Mouse (Mus musculus) MEL (cell line): Measurements from ENCODE around the gene Fbxw11. TPM values are rescaled to one million over a fixed set of nuclear protein-coding genes. Genes with fewer than 3 reads are reported as not detected.

ENCODE experiments used
- DNase-seq: peaks from one replicate; pipeline ENCODE4 v3.0.0; 2011; ENCODE audit warnings: low read depth, low spot score
- H3K27ac ChIP-seq: 2 replicates; pipeline ENCODE4 v1.5.1; 2012; ENCODE audit warnings: low read depth, mild to moderate bottlenecking, control low read depth, low read length, moderate library complexity; ENCODE audit not compliant: control insufficient read depth
- H3K27me3 ChIP-seq, 2 experiments: fragments of 150-350 bp in 1 of 2; sonication (generic) in 1 of 2; 2 replicates each; pipeline ENCODE4 v1.6.1; 2012; ENCODE audit warnings: low read length in 2 of 2, mild to moderate bottlenecking in 2 of 2, improper control_type of control experiment in 1 of 2, moderate library complexity in 1 of 2; ENCODE audit not compliant: insufficient read depth in 2 of 2, control insufficient read depth in 1 of 2
- H3K36me3 ChIP-seq, 2 experiments: 2 replicates each; pipeline ENCODE4 v1.6.1; 2012 to 2014; ENCODE audit warnings: low read length in 2 of 2, improper control_type of control experiment in 1 of 2, inconsistent platforms in 1 of 2, mild to moderate bottlenecking in 1 of 2; ENCODE audit not compliant: insufficient read depth in 2 of 2, control insufficient read depth in 1 of 2
- H3K4me1 ChIP-seq, 2 experiments: fragments of 150-350 bp in 1 of 2; sonication (generic) in 1 of 2; 2 replicates each; pipeline ENCODE4 v1.6.1; 2012; ENCODE audit warnings: low read length in 2 of 2, improper control_type of control experiment in 1 of 2, mild to moderate bottlenecking in 1 of 2; ENCODE audit not compliant: insufficient read depth in 2 of 2, control insufficient read depth in 1 of 2
- H3K4me3 ChIP-seq, 2 experiments: fragments of 150-350 bp in 1 of 2; sonication (generic) in 1 of 2; 2 replicates each; pipeline ENCODE4 v1.5.1; 2012; ENCODE audit warnings: low read depth in 2 of 2, low read length in 2 of 2, mild to moderate bottlenecking in 2 of 2, moderate library complexity in 2 of 2, control low read depth in 1 of 2, improper control_type of control experiment in 1 of 2; ENCODE audit not compliant: control insufficient read depth in 1 of 2, insufficient read depth in 1 of 2
- H3K79me2 ChIP-seq: 2 replicates; pipeline ENCODE4 v1.6.1; 2012; ENCODE audit warnings: mild to moderate bottlenecking, low read length, moderate library complexity; ENCODE audit not compliant: control insufficient read depth, poor library complexity, insufficient read depth
- H3K9ac ChIP-seq: 2 replicates; pipeline ENCODE4 v1.6.1; 2012; ENCODE audit warnings: low read depth, mild to moderate bottlenecking, control low read depth, low read length, moderate library complexity; ENCODE audit not compliant: control insufficient read depth, poor library complexity, severe bottlenecking
- H3K9me3 ChIP-seq: fragments of 150-350 bp; sonication (generic); replicated peaks from 2 replicates; pipeline ENCODE4 v1.6.1; 2012; ENCODE audit warnings: mild to moderate bottlenecking, low read length, improper control_type of control experiment, moderate library complexity; ENCODE audit not compliant: insufficient read depth
- CHD1 ChIP-seq: IDR thresholded peaks from 2 replicates; pipeline ENCODE4 v1.6.1; 2012; ENCODE audit warnings: low read depth, mild to moderate bottlenecking, inconsistent platforms, low read length, improper control_type of control experiment
- CTCF ChIP-seq, 3 experiments: IDR thresholded peaks in 2 of 3; conservative IDR thresholded peaks in 1 of 3; 2 replicates each; pipeline ENCODE4 v1.5.1; 2011 to 2012; ENCODE audit warnings: low read length in 3 of 3, low read depth in 2 of 3, mild to moderate bottlenecking in 2 of 3, improper control_type of control experiment in 1 of 3, inconsistent platforms in 1 of 3, mixed read lengths in 1 of 3, moderate library complexity in 1 of 3; ENCODE audit not compliant: control insufficient read depth in 1 of 3, insufficient read depth in 1 of 3, poor library complexity in 1 of 3, severe bottlenecking in 1 of 3
- E2F4 ChIP-seq: IDR thresholded peaks from 2 replicates; pipeline ENCODE4 v1.6.1; 2011; ENCODE audit warnings: low read depth, low read length, improper control_type of control experiment, borderline replicate concordance
- ELF1 ChIP-seq: IDR thresholded peaks from 2 replicates; pipeline ENCODE4 v1.6.1; 2014; ENCODE audit warnings: low read depth, mild to moderate bottlenecking, inconsistent platforms, low read length, improper control_type of control experiment, moderate library complexity
- ETS1 ChIP-seq: IDR thresholded peaks from 2 replicates; pipeline ENCODE4 v1.6.1; 2012; ENCODE audit warnings: low read depth, mild to moderate bottlenecking, inconsistent platforms, low read length, improper control_type of control experiment, moderate library complexity
- GABPA ChIP-seq: IDR thresholded peaks from 2 replicates; pipeline ENCODE4 v1.6.1; 2012; ENCODE audit warnings: low read depth, mild to moderate bottlenecking, inconsistent platforms, low read length, improper control_type of control experiment, moderate library complexity
- GATA1 ChIP-seq: IDR thresholded peaks from 2 replicates; pipeline ENCODE4 v1.6.1; 2011; ENCODE audit warnings: low read depth, low read length, improper control_type of control experiment
- JUND ChIP-seq: IDR thresholded peaks from 2 replicates; pipeline ENCODE4 v1.6.1; 2011; ENCODE audit warnings: low read depth, mild to moderate bottlenecking, improper control_type of control experiment, low read length
- KAT2A ChIP-seq: conservative IDR thresholded peaks from 2 replicates; pipeline ENCODE4 v1.6.1; 2012; ENCODE audit warnings: low read depth, low read length, improper control_type of control experiment, inconsistent platforms
- MAFK ChIP-seq: IDR thresholded peaks from 2 replicates; pipeline ENCODE4 v1.6.1; 2011; ENCODE audit warnings: low read depth, mild to moderate bottlenecking, low read length, improper control_type of control experiment, borderline replicate concordance
- MAZ ChIP-seq: IDR thresholded peaks from 2 replicates; pipeline ENCODE4 v1.6.1; 2012; ENCODE audit warnings: low read depth, mild to moderate bottlenecking, inconsistent platforms, low read length, improper control_type of control experiment
- MXI1 ChIP-seq: IDR thresholded peaks from 2 replicates; pipeline ENCODE4 v1.6.1; 2011; ENCODE audit warnings: mild to moderate bottlenecking, low read depth, low read length, improper control_type of control experiment
- MYB ChIP-seq: IDR thresholded peaks from 2 replicates; pipeline ENCODE4 v1.6.1; 2011; ENCODE audit warnings: mild to moderate bottlenecking, low read depth, low read length, improper control_type of control experiment
- NRF1 ChIP-seq: IDR thresholded peaks from 2 replicates; pipeline ENCODE4 v1.6.1; 2014; ENCODE audit warnings: low read depth, mild to moderate bottlenecking, inconsistent platforms, low read length, improper control_type of control experiment, moderate library complexity; ENCODE audit not compliant: poor library complexity, insufficient read depth, severe bottlenecking
- POLR2A ChIP-seq, 2 experiments: IDR thresholded peaks; 2 replicates each; pipeline ENCODE4 v1.6.1; 2011 to 2012; ENCODE audit warnings: low read length in 2 of 2, mild to moderate bottlenecking in 2 of 2, control low read depth in 1 of 2, improper control_type of control experiment in 1 of 2, low read depth in 1 of 2, moderate library complexity in 1 of 2; ENCODE audit not compliant: control insufficient read depth in 1 of 2, insufficient read depth in 1 of 2, poor library complexity in 1 of 2
- POLR2AphosphoS2 ChIP-seq: IDR thresholded peaks from 2 replicates; pipeline ENCODE4 v1.6.1; 2011; ENCODE audit warnings: low read length, improper control_type of control experiment
- RAD21 ChIP-seq: IDR thresholded peaks from 2 replicates; pipeline ENCODE4 v1.6.1; 2011; ENCODE audit warnings: mild to moderate bottlenecking, low read depth, low read length, improper control_type of control experiment
- RCOR1 ChIP-seq: IDR thresholded peaks from 2 replicates; pipeline ENCODE4 v1.6.1; 2012; ENCODE audit warnings: low read depth, mild to moderate bottlenecking, inconsistent platforms, low read length, improper control_type of control experiment
- SMC3 ChIP-seq: IDR thresholded peaks from 2 replicates; pipeline ENCODE4 v1.6.1; 2011; ENCODE audit warnings: low read depth, low read length, improper control_type of control experiment
- TCF12 ChIP-seq: IDR thresholded peaks from 2 replicates; pipeline ENCODE4 v1.6.1; 2014; ENCODE audit warnings: low read depth, mild to moderate bottlenecking, inconsistent platforms, low read length, improper control_type of control experiment, moderate library complexity
- UBTF ChIP-seq: IDR thresholded peaks from 2 replicates; pipeline ENCODE4 v1.6.1; 2012; ENCODE audit warnings: low read depth, mild to moderate bottlenecking, inconsistent platforms, low read length, improper control_type of control experiment, moderate library complexity, borderline replicate concordance; ENCODE audit not compliant: insufficient read depth
- ZMIZ1 ChIP-seq: IDR thresholded peaks from 2 replicates; pipeline ENCODE4 v1.6.1; 2012; ENCODE audit warnings: low read depth, mild to moderate bottlenecking, inconsistent platforms, low read length, improper control_type of control experiment, moderate library complexity
- ZNF384 ChIP-seq: IDR thresholded peaks from 2 replicates; pipeline ENCODE4 v1.6.1; 2012; ENCODE audit warnings: low read depth, mild to moderate bottlenecking, inconsistent platforms, low read length, improper control_type of control experiment
- polyA plus RNA-seq, 2 experiments: library from polyadenylated mRNA; stranded (reverse) in 1 of 2; unstranded in 1 of 2; fragments of >175 nt in 1 of 2; fragments of >200 nt in 1 of 2; gene quantifications; 2 replicates each; pipeline versions ENCODE4 v1.2.1 to v1.2.4; 2012; ENCODE audit warnings: low replicate concordance in 2 of 2, low read depth in 1 of 2; ENCODE audit not compliant: insufficient read length in 2 of 2, insufficient read depth in 1 of 2, missing spikeins in 1 of 2
- total RNA-seq: library from RNA; depleted of rRNA; stranded (reverse); fragments of 300-350 nt; gene quantifications from 2 replicates; pipeline ENCODE4 v1.2.3, GENCODE M21; 2012

Gene Fbxw11
- total and polyA plus RNA-seq, 3 experiments: 35.4 to 98.5 (median 53.5) TPM

GRCm38 (mm10) chr11:32714230-32714629 is 71.7 kb downstream of the Fbxw11 start:
- DNase-seq: peak; percentile 59
- peaks cover 0 to 9% of the 10 kb centered on the region in 2 experiments; a peak in 2 of 4 replicates for H3K36me3 ChIP-seq

DNA sequence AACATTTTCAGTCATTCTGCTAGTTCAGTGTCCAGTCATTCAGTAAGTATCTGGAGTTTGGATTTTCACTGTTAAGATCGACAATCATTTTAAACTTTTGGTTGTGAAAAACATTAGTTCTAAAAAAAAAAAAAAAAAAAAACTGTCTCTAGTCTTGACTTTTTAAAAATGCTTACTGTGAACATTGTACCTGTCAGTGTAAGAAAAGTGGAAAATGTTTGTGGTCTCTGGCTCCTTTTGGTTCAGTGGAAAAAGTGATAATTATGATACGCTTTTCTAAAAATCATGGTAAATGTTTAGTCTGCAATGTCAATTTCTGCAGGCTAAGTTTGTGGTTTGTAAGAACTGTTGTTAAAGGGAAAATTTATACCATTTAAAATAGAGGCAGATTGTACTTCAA is 72.4 kb downstream of the Fbxw11 start:
- Histone ChIP-seq H3K27me3 (no peaks in the 10 kb centered on the region), H3K27ac (no peak overlapping the region), H3K9me3 (no peaks in the 10 kb centered on the region), H3K36me3 (peaks cover 0 to 9% of the 10 kb centered on the region in 2 experiments; a peak in 2 of 4 replicates), H3K79me2 (peaks cover 5% of the 10 kb centered on the region), H3K4me3 (no peak overlapping the region), H3K9ac (no peak overlapping the region), H3K4me1 (no peaks in the 10 kb centered on the region)
- TF ChIP-seq GATA1 (no peak), NRF1 (no peak), MAZ (no peak), MXI1 (no peak)
- no peak for DNase-seq

More at GRCm38 (mm10) chr11:32714230-32714629, 71.7 kb downstream of the Fbxw11 start:
- H3K9ac ChIP-seq: no peak overlapping the region
- no peaks in the 10 kb centered on the region for H3K27me3 ChIP-seq
- H3K79me2 ChIP-seq: peaks cover 4% of the 10 kb centered on the region
- no peak overlapping the region for H3K27ac ChIP-seq
- H3K4me1 ChIP-seq: no peaks in the 10 kb centered on the region
- H3K4me3 ChIP-seq: no peak overlapping the region
- TF ChIP-seq MYB: no peak
- TF ChIP-seq ETS1: no peak
- no peak for TF ChIP-seq MAZ
- TF ChIP-seq RAD21: peak; percentile 53
- TF ChIP-seq E2F4: no peak
- TF ChIP-seq CHD1: no peak
- no peak for TF ChIP-seq UBTF
- TF ChIP-seq TCF12: no peak
- TF ChIP-seq ELF1: no peak
- no peak for TF ChIP-seq ZMIZ1
- TF ChIP-seq NRF1: no peak
- TF ChIP-seq KAT2A: no peak
- TF ChIP-seq MAFK: no peak
- no peak for TF ChIP-seq ZNF384
- TF ChIP-seq SMC3: peak; percentile 65
- no peak for TF ChIP-seq GABPA
- no peak for TF ChIP-seq POLR2A (IDR thresholded peaks at IDR 0.05; ENCODE audit: control insufficient read depth in 1 of 2, insufficient read depth in 1 of 2, low read depth in 1 of 2, low read length in 2 of 2, poor library complexity in 1 of 2)
- no peak for TF ChIP-seq GATA1
- TF ChIP-seq JUND: no peak
- no peak for TF ChIP-seq POLR2AphosphoS2
- TF ChIP-seq CTCF (IDR thresholded peaks at IDR 0.05 in 2 of 3, conservative IDR thresholded peaks at IDR 0.05 in 1 of 3; ENCODE audit: control insufficient read depth in 1 of 3, insufficient read depth in 1 of 3, low read depth in 2 of 3, low read length in 3 of 3, poor library complexity in 1 of 3, severe bottlenecking in 1 of 3): peak; percentile 57 to 76 (median 60)
- TF ChIP-seq RCOR1: no peak
- H3K9me3 ChIP-seq: no peaks in the 10 kb centered on the region
